Mouse (Mus musculus): ENCODE measurements around the gene Fam234b.

Gene Fam234b

GRCm38 (mm10) chr6:135228465-135228941 lies 30.7 kb downstream of the Fam234b start:
- WGBS: 46% methylated on average over 10 of the region's 10 CpGs

GRCm38 (mm10) chr6:135230586-135230985 lies 32.8 kb downstream of the Fam234b start:
- 79% methylated on average over 6 of the region's 6 CpGs for WGBS

GRCm38 (mm10) chr6:135232443-135233182 lies 34.8 kb downstream of the Fam234b start:
- WGBS: 47% methylated on average over 12 of the region's 12 CpGs

GRCm38 (mm10) chr6:135235742-135236141 lies 38.0 kb downstream of the Fam234b start:
- 87% methylated on average over 3 of the region's 3 CpGs for WGBS

GRCm38 (mm10) chr6:135236576-135236975 lies 38.8 kb downstream of the Fam234b start:
- WGBS: 92% methylated on average over 3 of the region's 3 CpGs

GRCm38 (mm10) chr6:135237326-135237725 lies 39.5 kb downstream of the Fam234b start:
- WGBS: 70% methylated on average over 14 of the region's 14 CpGs

- 61% methylated on average over 4 of the region's 4 CpGs for WGBS
Measured at GRCm38 (mm10) chr6:135238211-135238610, 40.4 kb downstream of the Fam234b start.

- WGBS: 82% methylated on average over 8 of the region's 8 CpGs
Measured at GRCm38 (mm10) chr6:135240361-135240760, 42.6 kb downstream of the Fam234b start.

- 78% methylated on average over 8 of the region's 8 CpGs for WGBS
Measured at GRCm38 (mm10) chr6:135245586-135245985, 47.8 kb downstream of the Fam234b start.

- WGBS: 76% methylated on average over 6 of the region's 6 CpGs
Measured at GRCm38 (mm10) chr6:135247861-135248260, 50.1 kb downstream of the Fam234b start.

GRCm38 (mm10) chr6:135249846-135250531 lies 52.2 kb downstream of the Fam234b start:
- WGBS: 18% methylated on average over 19 of the region's 19 CpGs

GRCm38 (mm10) chr6:135250926-135251699 lies 53.3 kb downstream of the Fam234b start:
- 81% methylated on average over 19 of the region's 19 CpGs for WGBS

GRCm38 (mm10) chr6:135251849-135252727 lies 54.3 kb downstream of the Fam234b start:
- WGBS: 50% methylated on average over 24 of the region's 24 CpGs

- 10% methylated on average over 16 of the region's 16 CpGs for WGBS
Measured at GRCm38 (mm10) chr6:135252728-135253077, 54.9 kb downstream of the Fam234b start.

- 88% methylated on average over 7 of the region's 7 CpGs for WGBS
Measured at GRCm38 (mm10) chr6:135254153-135254552, 56.4 kb downstream of the Fam234b start, which contains the start of gene Gsg1. Gene Gsg1, minus strand, starts transcription at chr6:135254351.

- WGBS: 88% methylated on average over 6 of the region's 6 CpGs
Measured at GRCm38 (mm10) chr6:135260435-135260834, 62.7 kb downstream of the Fam234b start.

GRCm38 (mm10) chr6:135261124-135261523 lies 63.3 kb downstream of the Fam234b start:
- 88% methylated on average over 9 of the region's 9 CpGs for WGBS

GRCm38 (mm10) chr6:135262565-135262964 lies 64.8 kb downstream of the Fam234b start:
- WGBS: 85% methylated on average over 2 of the region's 2 CpGs

- WGBS: 92% methylated on average over 6 of the region's 6 CpGs
Measured at GRCm38 (mm10) chr6:135264136-135264535, 66.4 kb downstream of the Fam234b start.

- WGBS: 84% methylated on average over 1 of the region's 1 CpGs
Measured at GRCm38 (mm10) chr6:135266056-135266455, 68.3 kb downstream of the Fam234b start.

- 79% methylated on average over 3 of the region's 3 CpGs for WGBS
Measured at GRCm38 (mm10) chr6:135267221-135267620, 69.4 kb downstream of the Fam234b start.
